Mouse (Mus musculus) forebrain, embryonic 10.5 days (tissue): ENCODE measurements around the gene Acvr1c. TPM values are rescaled to one million over a fixed set of nuclear protein-coding genes. Genes with fewer than 3 reads are reported as not detected.
A peak's percentile ranks its signal among the peaks of the same experiment; 100 is the strongest.

ENCODE experiments used
- DNase-seq: peaks from one replicate; pipeline ENCODE4 v3.0.0-alpha.2; 2017; ENCODE audit warnings: low spot score; ENCODE audit errors: extremely low spot score
- H3K27ac ChIP-seq: fragments of 300-500 bp; sonication (generic); 2 replicates; pipeline ENCODE4 v1.5.1; 2016; ENCODE audit warnings: mild to moderate bottlenecking
- H3K27me3 ChIP-seq: fragments of 300-500 bp; sonication (generic); 2 replicates; pipeline ENCODE4 v1.6.1; 2016; ENCODE audit warnings: mild to moderate bottlenecking; ENCODE audit not compliant: poor library complexity, severe bottlenecking
- H3K36me3 ChIP-seq: fragments of 300-500 bp; sonication (generic); replicated peaks from 2 replicates; pipeline ENCODE4 v1.6.1; 2016; ENCODE audit warnings: mild to moderate bottlenecking, moderate library complexity
- H3K4me1 ChIP-seq: fragments of 300-500 bp; sonication (generic); 2 replicates; pipeline ENCODE4 v1.6.1; 2016
- H3K4me3 ChIP-seq: fragments of 300-500 bp; sonication (generic); 2 replicates; pipeline ENCODE4 v1.5.1; 2016; ENCODE audit warnings: mild to moderate bottlenecking, moderate library complexity
- H3K9me3 ChIP-seq: fragments of 300-500 bp; sonication (generic); 2 replicates; pipeline ENCODE4 v1.6.1; 2016; ENCODE audit warnings: mild to moderate bottlenecking, moderate library complexity
- WGBS: fragments of 180-500 bp; shearing (Covaris S2); methylation state at CpG from one replicate; pipeline ENCODE4 v1.1.7; 2016; 5-methylcytosine and 5-hydroxymethylcytosine counted together
- polyA plus RNA-seq: library from polyadenylated mRNA; unstranded; fragments of >200 nt; fragmentation: Nextera tagmentation; extraction: Ambion mirVana; gene quantifications from 2 replicates; pipeline ENCODE4 v1.2.1, GENCODE M21; 2016

Gene Acvr1c
- 0.07 and 0.20 TPM in 2 replicates for polyA plus RNA-seq

- H3K4me3 ChIP-seq: peak within 1 kb of the TSS; percentile 62
- H3K27me3 ChIP-seq: peaks cover 51% of the 10 kb centered on the region
- DNase-seq: peak; percentile 14
- WGBS: under 1% methylated on average over 58 of the region's 65 CpGs
- H3K36me3 ChIP-seq: no peaks in the 10 kb centered on the region
- H3K27ac ChIP-seq: peak within 1 kb of the TSS; percentile 57; the same call in 1 of the 2 replicates
- peaks cover 17% of the 10 kb centered on the region for H3K4me1 ChIP-seq
- H3K9me3 ChIP-seq: no peaks in the 10 kb centered on the region
Measured at GRCm38 (mm10) chr2:58357414-58358131, at the start of gene Acvr1c. Acvr1c (minus strand) TSS chr2:58357895.

GRCm38 (mm10) chr2:58403481-58403880, 45.8 kb upstream of the Acvr1c start:
- Histone ChIP-seq H3K9me3 (no peaks in the 10 kb centered on the region), H3K4me3 (no peak overlapping the region), H3K4me1 (no peaks in the 10 kb centered on the region), H3K27me3 (no peaks in the 10 kb centered on the region), H3K27ac (no peak overlapping the region), H3K36me3 (no peaks in the 10 kb centered on the region)
- 86% methylated on average over 2 of the region's 2 CpGs for WGBS
- no peak for DNase-seq

- WGBS: 87% methylated on average over 7 of the region's 7 CpGs
- H3K4me1 ChIP-seq: no peaks in the 10 kb centered on the region
- DNase-seq: no peak
- no peak overlapping the region for H3K27ac ChIP-seq
- no peak overlapping the region for H3K4me3 ChIP-seq
- no peaks in the 10 kb centered on the region for H3K36me3 ChIP-seq
- no peaks in the 10 kb centered on the region for H3K9me3 ChIP-seq
- H3K27me3 ChIP-seq: no peaks in the 10 kb centered on the region
Measured at GRCm38 (mm10) chr2:58388601-58389000, 30.9 kb upstream of the Acvr1c start.

DNA sequence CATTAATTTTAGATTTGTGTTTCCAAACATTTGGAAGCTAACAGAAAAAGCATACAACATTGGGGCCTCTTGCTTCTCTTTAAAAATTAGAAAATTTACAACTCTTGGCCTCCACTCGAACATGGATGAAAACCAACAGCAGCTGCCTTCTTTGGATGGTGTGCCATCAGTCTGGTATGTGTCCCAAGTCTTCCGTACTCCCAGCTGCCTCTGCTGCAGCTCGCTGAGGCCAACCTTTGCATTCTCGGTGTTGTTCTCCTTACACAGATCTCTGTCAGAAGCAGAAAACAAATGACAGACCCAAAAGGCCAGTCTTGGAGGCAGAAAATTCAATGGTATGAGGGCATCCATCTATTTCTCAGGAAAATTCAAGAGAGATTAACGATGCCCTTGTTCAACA, 22.3 kb upstream of the Acvr1c start:
- no peaks in the 10 kb centered on the region for H3K36me3 ChIP-seq
- H3K4me1 ChIP-seq: peaks cover 7% of the 10 kb centered on the region; the same call in 1 of the 2 replicates
- no peaks in the 10 kb centered on the region for H3K27me3 ChIP-seq
- no peaks in the 10 kb centered on the region for H3K9me3 ChIP-seq
- 86% methylated on average over 5 of the region's 5 CpGs for WGBS
- no peak overlapping the region for H3K4me3 ChIP-seq
- no peak for DNase-seq
- no peak overlapping the region for H3K27ac ChIP-seq

DNA sequence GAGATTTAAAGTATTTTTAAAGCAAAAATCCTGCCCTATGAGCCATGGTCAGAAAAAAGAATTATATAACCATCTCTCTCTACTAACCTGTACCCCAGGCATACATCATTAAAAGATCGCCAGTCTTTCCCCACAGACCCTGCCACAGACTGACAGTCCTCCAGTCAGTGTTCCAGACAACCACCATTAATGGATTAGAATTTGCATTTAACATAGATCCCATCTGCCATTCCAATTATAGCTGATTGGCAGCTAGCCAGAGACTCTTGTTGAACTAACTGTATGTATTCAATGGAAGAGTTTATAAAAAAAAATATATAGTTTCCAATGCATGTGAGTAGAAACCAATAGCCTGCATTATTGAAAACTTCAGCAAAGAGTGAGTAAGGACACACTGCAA, 21.8 kb upstream of the Acvr1c start:
- no peak for DNase-seq
- H3K27me3 ChIP-seq: no peaks in the 10 kb centered on the region
- H3K4me3 ChIP-seq: no peak overlapping the region

DNA sequence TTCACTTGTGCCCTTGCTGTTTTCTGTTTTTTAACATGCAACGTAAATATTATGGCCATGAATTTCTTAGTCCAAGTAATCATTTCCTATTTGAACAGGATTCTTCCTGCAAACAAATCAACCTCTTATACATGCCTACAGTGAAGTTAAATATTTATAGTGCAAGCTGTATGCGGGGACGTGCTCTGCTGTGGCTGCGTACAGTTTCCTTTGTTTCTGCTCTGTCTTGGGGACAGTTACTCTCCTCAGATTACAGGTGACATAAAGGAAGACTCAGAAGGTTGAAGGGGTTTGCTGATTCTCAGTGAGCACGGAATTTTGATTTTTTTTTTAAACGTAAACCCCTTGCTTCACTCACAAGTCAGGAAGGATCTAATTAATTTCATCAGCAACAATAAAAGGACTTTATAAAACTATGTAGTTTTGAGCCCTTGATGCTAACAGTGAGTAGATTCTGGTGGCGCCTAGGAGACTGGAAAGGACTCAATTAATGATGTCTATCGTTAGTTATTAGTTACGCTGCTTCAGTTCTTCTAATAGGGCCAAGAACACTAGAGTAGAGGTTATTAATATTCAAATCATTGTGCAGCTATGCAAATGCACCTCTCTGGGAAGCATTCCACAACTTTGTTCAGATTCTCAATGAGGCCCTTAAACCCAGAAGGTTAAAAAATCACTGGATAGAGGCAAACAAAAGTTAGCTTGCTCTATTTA, 19.9 kb upstream of the Acvr1c start:
- no peaks in the 10 kb centered on the region for H3K27me3 ChIP-seq
- H3K36me3 ChIP-seq: no peaks in the 10 kb centered on the region
- H3K4me3 ChIP-seq: no peak overlapping the region
- H3K27ac ChIP-seq: no peak overlapping the region
- 76% methylated on average over 9 of the region's 9 CpGs for WGBS
- no peaks in the 10 kb centered on the region for H3K9me3 ChIP-seq
- H3K4me1 ChIP-seq: peaks cover 7% of the 10 kb centered on the region; the same call in 1 of the 2 replicates
- no peak for DNase-seq

More for the DNA sequence above, 21.8 kb upstream of the Acvr1c start:
- WGBS: 91% methylated on average over 1 of the region's 1 CpGs
- Histone ChIP-seq H3K4me1 (peaks cover 7% of the 10 kb centered on the region; the same call in 1 of the 2 replicates), H3K36me3 (no peaks in the 10 kb centered on the region), H3K27ac (no peak overlapping the region), H3K9me3 (no peaks in the 10 kb centered on the region)

DNA sequence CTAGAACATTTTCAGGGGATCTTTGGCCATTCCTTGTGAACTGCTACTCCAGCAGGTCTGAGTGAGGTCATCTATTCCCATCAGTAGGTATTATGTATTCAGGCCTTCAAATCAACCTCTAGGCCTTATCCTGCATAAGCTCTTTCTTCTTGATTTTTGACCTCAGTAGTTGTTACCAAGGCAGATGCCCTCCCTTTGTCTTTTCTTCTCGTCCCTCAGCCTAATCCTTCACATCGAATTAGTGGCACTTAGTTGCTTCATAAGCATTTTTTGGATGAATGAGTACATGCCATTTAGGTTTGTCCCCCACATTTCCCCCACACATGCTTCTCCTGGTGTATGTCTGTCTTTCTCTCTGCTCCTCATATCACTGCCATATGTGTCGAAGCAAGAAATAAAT, 8.5 kb upstream of the Acvr1c start:
- Histone ChIP-seq H3K36me3 (no peaks in the 10 kb centered on the region), H3K9me3 (no peaks in the 10 kb centered on the region), H3K27ac (no peak overlapping the region), H3K4me1 (no peaks in the 10 kb centered on the region), H3K4me3 (no peak overlapping the region), H3K27me3 (no peaks in the 10 kb centered on the region)
- no peak for DNase-seq
- WGBS: 68% methylated on average over 3 of the region's 3 CpGs

DNA sequence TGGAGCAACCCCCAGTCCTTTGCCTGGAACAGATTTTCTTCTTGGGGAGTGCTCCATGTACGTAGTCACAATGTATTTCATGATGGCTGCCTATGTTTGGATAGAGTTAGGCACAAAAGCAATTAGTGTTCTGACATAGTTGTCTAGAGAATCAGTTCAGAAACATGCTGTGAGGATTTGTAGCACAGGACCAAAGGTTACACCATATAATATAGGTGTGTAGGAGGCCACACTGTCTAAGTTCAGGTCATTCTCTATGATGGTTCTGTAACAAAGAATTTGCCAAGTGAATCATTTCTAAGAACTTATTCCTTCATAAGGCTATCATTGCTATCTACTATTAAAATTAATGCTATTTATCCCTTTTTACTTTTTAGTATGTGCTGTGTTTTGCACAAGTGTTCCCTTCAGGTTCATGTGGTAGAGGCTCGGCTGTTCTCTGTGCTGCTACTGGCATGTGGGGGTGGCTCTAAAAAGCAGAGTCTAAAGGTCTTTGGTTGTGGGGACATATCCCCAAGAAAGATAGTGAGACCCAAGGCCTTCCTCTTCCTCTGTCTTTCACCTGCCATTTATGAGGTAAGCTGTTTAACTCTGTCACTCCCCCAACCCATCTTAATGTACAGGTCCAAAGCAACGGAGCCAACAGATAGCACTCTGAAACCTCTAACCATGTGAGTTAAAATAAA, 3.8 kb upstream of the Acvr1c start:
- 91% methylated on average over 3 of the region's 3 CpGs for whole genome bisulfite sequencing
- H3K9me3 ChIP-seq: no peaks in the 10 kb centered on the region
- H3K36me3 ChIP-seq: no peaks in the 10 kb centered on the region
- H3K4me1 ChIP-seq: peaks cover 17% of the 10 kb centered on the region
- no peak overlapping the region for H3K27ac ChIP-seq
- H3K4me3 ChIP-seq: no peak overlapping the region
- DNase-seq: no peak
- peaks cover 29% of the 10 kb centered on the region for H3K27me3 ChIP-seq

DNA sequence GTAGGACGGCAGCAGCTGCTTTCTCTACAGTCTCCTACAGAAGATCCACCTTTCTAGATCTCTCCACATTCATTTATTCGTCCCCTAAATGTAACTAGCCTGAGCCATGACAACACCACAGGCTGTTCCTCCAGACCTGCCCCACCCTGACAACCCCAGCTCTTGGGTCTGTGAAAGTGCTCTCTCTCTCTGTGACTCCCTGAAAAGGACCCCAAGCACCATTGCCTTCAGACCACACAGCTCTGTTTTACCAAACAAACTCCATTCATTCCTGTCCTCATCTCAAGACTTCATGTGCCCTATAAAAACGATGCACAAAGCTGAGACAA, 401 bp upstream of the Acvr1c start:
- 25% methylated on average over 3 of the region's 3 CpGs for WGBS
- peaks cover 51% of the 10 kb centered on the region for H3K27me3 ChIP-seq
- peaks cover 17% of the 10 kb centered on the region for H3K4me1 ChIP-seq
- no peaks in the 10 kb centered on the region for H3K9me3 ChIP-seq
- no peak overlapping the region for H3K27ac ChIP-seq
- no peaks in the 10 kb centered on the region for H3K36me3 ChIP-seq
- peak overlapping the region; percentile 62 for H3K4me3 ChIP-seq
- DNase-seq: no peak

DNA sequence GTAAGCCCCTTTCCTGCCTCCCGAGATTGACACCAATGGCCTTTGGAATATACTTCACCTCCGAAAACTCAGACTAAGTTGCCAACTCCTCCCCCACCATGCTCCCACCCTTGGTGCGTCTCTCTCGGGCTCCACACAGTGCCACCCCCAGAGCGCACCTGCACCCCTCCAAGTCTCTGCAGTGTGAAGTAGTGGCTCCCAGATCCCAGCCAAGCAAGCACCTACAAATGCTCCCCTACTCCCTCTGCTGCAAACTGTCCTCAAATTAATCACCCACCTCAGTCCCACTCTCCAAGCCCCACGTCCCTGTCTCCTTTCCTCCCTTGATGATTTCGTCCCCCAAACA, 654 bp downstream of the Acvr1c start:
- peaks cover 51% of the 10 kb centered on the region for H3K27me3 ChIP-seq
- no peaks in the 10 kb centered on the region for H3K9me3 ChIP-seq

DNA sequence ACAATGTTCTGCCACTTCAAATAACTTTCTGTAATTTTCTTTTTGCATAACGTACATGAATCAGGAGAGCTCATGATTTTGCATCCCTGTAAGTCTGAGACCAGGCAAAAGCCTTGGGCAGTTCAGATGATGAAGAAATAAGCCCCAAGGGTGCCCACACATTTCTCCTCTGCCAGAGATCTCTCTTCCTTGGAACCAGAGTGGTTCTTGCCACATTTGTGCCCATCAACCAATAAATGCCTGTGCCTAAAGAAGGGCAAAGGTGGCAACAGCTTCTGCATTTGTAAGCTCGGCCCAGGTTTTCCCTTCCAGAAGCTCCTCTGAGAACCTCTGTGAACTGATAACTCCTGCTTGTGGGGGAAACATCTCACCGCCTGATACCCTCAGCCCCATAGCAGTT, 3.3 kb downstream of the Acvr1c start:
- no peaks in the 10 kb centered on the region for H3K9me3 ChIP-seq
- peaks cover 51% of the 10 kb centered on the region for H3K27me3 ChIP-seq
- H3K27ac ChIP-seq: no peak overlapping the region
- DNase-seq: no peak
- H3K4me3 ChIP-seq: no peak overlapping the region
- WGBS: 89% methylated on average over 3 of the region's 3 CpGs
- no peaks in the 10 kb centered on the region for H3K36me3 ChIP-seq
- H3K4me1 ChIP-seq: peaks cover 17% of the 10 kb centered on the region

More for the DNA sequence above, 654 bp downstream of the Acvr1c start:
- H3K4me3 ChIP-seq: peak overlapping the region; percentile 62
- peaks cover 17% of the 10 kb centered on the region for H3K4me1 ChIP-seq
- under 1% methylated on average over 7 of the region's 7 CpGs for WGBS
- H3K27ac ChIP-seq: no peak overlapping the region
- DNase-seq: peak; percentile 21
- no peaks in the 10 kb centered on the region for H3K36me3 ChIP-seq

DNA sequence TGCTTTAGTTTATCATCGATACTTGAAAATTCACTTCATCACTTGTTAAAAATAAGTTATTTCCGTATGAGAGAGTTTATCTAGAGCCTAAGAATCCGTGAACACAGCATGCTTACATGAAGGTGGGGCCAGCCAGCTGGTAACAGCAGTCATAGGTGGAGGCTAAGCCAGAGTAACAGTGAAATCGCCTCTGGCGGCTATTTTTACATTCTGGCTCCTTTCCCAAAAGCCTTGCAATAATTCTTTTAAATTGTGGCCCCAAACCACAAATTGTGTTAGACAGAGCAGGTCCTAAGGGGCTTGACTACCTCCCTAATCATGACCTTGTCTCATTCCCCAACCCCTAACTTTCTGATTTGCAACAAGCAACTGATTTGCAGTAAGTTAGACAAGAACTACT, 4.8 kb downstream of the Acvr1c start:
- Histone ChIP-seq H3K4me1 (peaks cover 13% of the 10 kb centered on the region), H3K9me3 (no peaks in the 10 kb centered on the region), H3K27me3 (peaks cover 36% of the 10 kb centered on the region), H3K4me3 (no peak overlapping the region), H3K27ac (no peak overlapping the region), H3K36me3 (no peaks in the 10 kb centered on the region)
- no peak for DNase-seq
- 79% methylated on average over 5 of the region's 5 CpGs for WGBS

DNA sequence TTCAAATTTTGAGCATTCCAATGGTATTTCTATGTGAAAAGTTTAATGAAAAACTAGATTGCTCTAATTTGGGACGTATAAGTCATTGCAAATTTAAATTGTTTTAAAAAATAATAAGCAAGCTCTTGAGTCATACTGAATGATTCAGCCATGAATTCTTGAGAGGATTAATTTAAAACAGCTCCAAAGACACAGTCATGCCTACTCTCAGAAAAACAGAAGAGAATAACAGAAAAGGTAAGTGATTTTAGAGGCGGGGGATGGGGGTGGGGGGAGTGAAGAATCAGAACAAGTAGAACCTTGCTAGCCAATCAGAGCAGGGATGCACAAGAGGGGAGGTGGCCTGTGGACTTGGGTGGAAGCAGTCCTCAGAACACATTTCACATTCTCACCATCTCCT, 7.0 kb downstream of the Acvr1c start:
- Histone ChIP-seq H3K27ac (no peak overlapping the region), H3K4me1 (no peaks in the 10 kb centered on the region), H3K9me3 (no peaks in the 10 kb centered on the region), H3K36me3 (no peaks in the 10 kb centered on the region), H3K4me3 (no peak overlapping the region), H3K27me3 (peaks cover 14% of the 10 kb centered on the region)
- no peak for DNase-seq
- 86% methylated on average over 2 of the region's 2 CpGs for WGBS
